ENCODE assay signal across 8 mouse cellular contexts in genomic region chr8:105699488-105700215, GRCm38 (mm10). TPM values are rescaled to one million over a fixed set of nuclear protein-coding genes. Genes with fewer than 3 reads are reported as not detected.
DNase-seq lines count a peak whose midpoint lies in the region; ATAC-seq lines count a peak whose summit lies in the region.
"Had no signal": no experiment of that assay in that cellular context is flagged by ENCODE, and none has a peak within 500 bp of the region (broad histone marks: within the 10 kb centered on the region; RNA-seq: fewer than 3 reads in every experiment).

No protein-coding gene starts in this region.

- no peaks in the 10 kb centered on the region for H3K27me3 ChIP-seq in lung, embryonic 16.5 days (ENCODE audit: control insufficient read depth, insufficient read depth, low read depth, low read length)
- no peaks in the 10 kb centered on the region for H3K27me3 ChIP-seq in forebrain, embryonic 13.5 days
- H3K27me3 ChIP-seq in limb, embryonic 12.5 days = peaks cover 10% of the 10 kb centered on the region
- H3K27me3 ChIP-seq in stomach, embryonic 14.5 days (ENCODE audit: control insufficient read depth, insufficient read depth, low read length) = no peaks in the 10 kb centered on the region

- H3K4me3 ChIP-seq in lung, embryonic 16.5 days (ENCODE audit: low read length) = peak overlapping the region; percentile 83
- peak overlapping the region; percentile 70 for H3K4me3 ChIP-seq in forebrain, embryonic 13.5 days
- H3K4me3 ChIP-seq in limb, embryonic 12.5 days (replicated peaks) = peak overlapping the region; percentile 67
- peak overlapping the region; percentile 67 for H3K4me3 ChIP-seq in stomach, embryonic 14.5 days (ENCODE audit: low read depth, low read length)

- WGBS in lung, embryonic 16.5 days = 82% methylated on average over 11 of the region's 11 CpGs
- 90% methylated on average over 11 of the region's 11 CpGs for WGBS in forebrain, embryonic 13.5 days
- WGBS in limb, embryonic 12.5 days = 86% methylated on average over 11 of the region's 11 CpGs
- 90% methylated on average over 11 of the region's 11 CpGs for WGBS in stomach, embryonic 14.5 days

- H3K4me2 ChIP-seq in lung, embryonic 16.5 days (ENCODE audit: low read depth, low read length) = peak overlapping the region; percentile 93
- peak overlapping the region; percentile 96 for H3K4me2 ChIP-seq in forebrain, embryonic 13.5 days
- peak overlapping the region; percentile 96 for H3K4me2 ChIP-seq in limb, embryonic 12.5 days
- H3K4me2 ChIP-seq in stomach, embryonic 14.5 days (replicated peaks; ENCODE audit: low read depth, low read length) = peak overlapping the region; percentile 84

- no peaks in the 10 kb centered on the region for H3K9me3 ChIP-seq in lung, embryonic 16.5 days (ENCODE audit: control insufficient read depth, low read length)
- no peaks in the 10 kb centered on the region for H3K9me3 ChIP-seq in forebrain, embryonic 13.5 days (replicated peaks)
- H3K9me3 ChIP-seq in limb, embryonic 12.5 days = no peaks in the 10 kb centered on the region
- H3K9me3 ChIP-seq in stomach, embryonic 14.5 days (ENCODE audit: control insufficient read depth, low read depth, low read length) = no peaks in the 10 kb centered on the region

- H3K36me3 ChIP-seq in lung, embryonic 16.5 days (ENCODE audit: control insufficient read depth, insufficient read depth, low read length) = peaks cover 11% of the 10 kb centered on the region
- peaks cover 65% of the 10 kb centered on the region for H3K36me3 ChIP-seq in forebrain, embryonic 13.5 days (ENCODE audit: poor library complexity, severe bottlenecking)
- peaks cover 46% of the 10 kb centered on the region for H3K36me3 ChIP-seq in limb, embryonic 12.5 days
- peaks cover 27% of the 10 kb centered on the region for H3K36me3 ChIP-seq in stomach, embryonic 14.5 days (ENCODE audit: control insufficient read depth, insufficient read depth, low read length)

- no peak overlapping the region for H3K27ac ChIP-seq in lung, embryonic 16.5 days (ENCODE audit: low read length)
- no peak overlapping the region for H3K27ac ChIP-seq in forebrain, embryonic 13.5 days
- no peak overlapping the region for H3K27ac ChIP-seq in limb, embryonic 12.5 days
- H3K27ac ChIP-seq in stomach, embryonic 14.5 days (ENCODE audit: low read length) = no peak overlapping the region

- peaks cover 15% of the 10 kb centered on the region for H3K4me1 ChIP-seq in lung, embryonic 16.5 days (replicated peaks; ENCODE audit: control insufficient read depth, insufficient read depth, low read length)
- H3K4me1 ChIP-seq in forebrain, embryonic 13.5 days = peaks cover 28% of the 10 kb centered on the region
- peaks cover 22% of the 10 kb centered on the region for H3K4me1 ChIP-seq in limb, embryonic 12.5 days (replicated peaks)
- H3K4me1 ChIP-seq in stomach, embryonic 14.5 days (ENCODE audit: control insufficient read depth, insufficient read depth, low read length) = peaks cover 6% of the 10 kb centered on the region

- DNase-seq in lung, postnatal 25 days (ENCODE audit: low spot score) = no peak
- no peak for DNase-seq in gastrocnemius, postnatal 14 days

- no peak for ATAC-seq in lung, embryonic 16.5 days (ENCODE audit: low read depth)
- no peak for ATAC-seq in forebrain, embryonic 13.5 days
- no peak for ATAC-seq in limb, embryonic 12.5 days (ENCODE audit: insufficient number of reproducible peaks, insufficient read depth, low FRiP score, low TSS enrichment, low read depth)
- ATAC-seq in stomach, embryonic 14.5 days (ENCODE audit: insufficient number of reproducible peaks, insufficient read depth, low FRiP score, low read depth) = no peak
- no peak for ATAC-seq in inflammation-experienced regulatory T-cells, adult 6 months

- intact Hi-C loops in gastrocnemius, postnatal 14 days (cut with DNase I; ENCODE audit: low total_unique reads) = no loop called here

- peak overlapping the region; percentile 77 for H3K9ac ChIP-seq in lung, embryonic 16.5 days (ENCODE audit: low read length)
- peak overlapping the region; percentile 80 for H3K9ac ChIP-seq in forebrain, embryonic 13.5 days
- peak overlapping the region; percentile 73 for H3K9ac ChIP-seq in limb, embryonic 12.5 days (replicated peaks)
- H3K9ac ChIP-seq in stomach, embryonic 14.5 days (replicated peaks; ENCODE audit: low read depth, low read length) = no peak overlapping the region; the same call in 1 of the 2 replicates

RNA-seq across cellular contexts. Expression of gene Acd, which starts 1.2 kb away (rescaled TPM):
- polyA plus RNA-seq in lung, embryonic 16.5 days (2015; fragmentation: Nextera tagmentation; extraction: Ambion mirVana) = 69.1 and 71.3 TPM in 2 replicates
- 98.3 and 99.2 TPM in 2 replicates for polyA plus RNA-seq in forebrain, embryonic 13.5 days (2015; fragmentation: Nextera tagmentation; extraction: Ambion mirVana)
- polyA plus RNA-seq in limb, embryonic 12.5 days (2016; fragmentation: Nextera tagmentation; extraction: Ambion mirVana) = 75.3 and 76.7 TPM in 2 replicates
- polyA plus RNA-seq in stomach, embryonic 14.5 days (2014; fragmentation: Nextera tagmentation; extraction: Ambion mirVana) = 59.0 and 63.5 TPM in 2 replicates
- polyA plus RNA-seq in inflammation-experienced regulatory T-cells, adult 6 months (2017; shearing (Covaris generic)) = 10 to 100 TPM; 53.2 to 71.2 (median 54.5) TPM
- 10 to 100 TPM in 1 of 2 experiments, 1 to 10 TPM in 1; 9.2 to 10.3 TPM for total RNA-seq in gastrocnemius, postnatal 14 days (2021)

RNA-seq across cellular contexts. Expression of gene Pard6a, which starts 1.3 kb away (rescaled TPM):
- polyA plus RNA-seq in lung, embryonic 16.5 days (2015; fragmentation: Nextera tagmentation; extraction: Ambion mirVana) = 15.2 and 17.6 TPM in 2 replicates
- 42.1 and 43.6 TPM in 2 replicates for polyA plus RNA-seq in forebrain, embryonic 13.5 days (2015; fragmentation: Nextera tagmentation; extraction: Ambion mirVana)
- 14.6 and 16.1 TPM in 2 replicates for polyA plus RNA-seq in limb, embryonic 12.5 days (2016; fragmentation: Nextera tagmentation; extraction: Ambion mirVana)
- 15.9 and 18.0 TPM in 2 replicates for polyA plus RNA-seq in stomach, embryonic 14.5 days (2014; fragmentation: Nextera tagmentation; extraction: Ambion mirVana)
- 10 to 100 TPM in 1 of 3 experiments, 1 to 10 TPM in 2; 7.2 to 11.0 (median 9.0) TPM for polyA plus RNA-seq in inflammation-experienced regulatory T-cells, adult 6 months (2017; shearing (Covaris generic))
- 1 to 10 TPM; 5.2 to 7.0 TPM for total RNA-seq in gastrocnemius, postnatal 14 days (2021)

RNA-seq across cellular contexts. Expression of gene 4933405L10Rik, which starts 7.8 kb away (rescaled TPM):
- 0.19 TPM in 1 of 2 replicates, not detected in the other for polyA plus RNA-seq in lung, embryonic 16.5 days (2015; fragmentation: Nextera tagmentation; extraction: Ambion mirVana)
- 0.19 TPM in 1 of 2 replicates, not detected in the other for polyA plus RNA-seq in forebrain, embryonic 13.5 days (2015; fragmentation: Nextera tagmentation; extraction: Ambion mirVana)
- 0.25 TPM in 1 of 2 replicates, not detected in the other for polyA plus RNA-seq in limb, embryonic 12.5 days (2016; fragmentation: Nextera tagmentation; extraction: Ambion mirVana)
- not detected in 2 replicates for polyA plus RNA-seq in stomach, embryonic 14.5 days (2014; fragmentation: Nextera tagmentation; extraction: Ambion mirVana)
- not detected for polyA plus RNA-seq in inflammation-experienced regulatory T-cells, adult 6 months (2017; shearing (Covaris generic))
- not detected for total RNA-seq in gastrocnemius, postnatal 14 days (2021)
- total RNA-seq: adrenal gland, postnatal 14 days had no signal

RNA-seq across cellular contexts. Expression of gene Enkd1, which starts 8.4 kb away (rescaled TPM):
- 23.0 and 27.0 TPM in 2 replicates for polyA plus RNA-seq in lung, embryonic 16.5 days (2015; fragmentation: Nextera tagmentation; extraction: Ambion mirVana)
- 27.4 and 29.5 TPM in 2 replicates for polyA plus RNA-seq in forebrain, embryonic 13.5 days (2015; fragmentation: Nextera tagmentation; extraction: Ambion mirVana)
- polyA plus RNA-seq in limb, embryonic 12.5 days (2016; fragmentation: Nextera tagmentation; extraction: Ambion mirVana) = 34.9 and 35.9 TPM in 2 replicates
- 22.5 and 26.5 TPM in 2 replicates for polyA plus RNA-seq in stomach, embryonic 14.5 days (2014; fragmentation: Nextera tagmentation; extraction: Ambion mirVana)
- polyA plus RNA-seq in inflammation-experienced regulatory T-cells, adult 6 months (2017; shearing (Covaris generic)) = 1 to 10 TPM; 1.3 to 2.9 (median 1.9) TPM
- 1 to 10 TPM; 1.6 to 1.7 TPM for total RNA-seq in gastrocnemius, postnatal 14 days (2021)

RNA-seq across cellular contexts. Expression of gene Carmil2, which starts 13.6 kb away (rescaled TPM):
- polyA plus RNA-seq in lung, embryonic 16.5 days (2015; fragmentation: Nextera tagmentation; extraction: Ambion mirVana) = 0.58 and 0.79 TPM in 2 replicates
- 5.9 and 6.4 TPM in 2 replicates for polyA plus RNA-seq in forebrain, embryonic 13.5 days (2015; fragmentation: Nextera tagmentation; extraction: Ambion mirVana)
- polyA plus RNA-seq in limb, embryonic 12.5 days (2016; fragmentation: Nextera tagmentation; extraction: Ambion mirVana) = 0.58 and 0.59 TPM in 2 replicates
- polyA plus RNA-seq in stomach, embryonic 14.5 days (2014; fragmentation: Nextera tagmentation; extraction: Ambion mirVana) = 1.0 and 1.1 TPM in 2 replicates
- 1 to 10 TPM; 4.6 to 6.8 (median 6.6) TPM for polyA plus RNA-seq in inflammation-experienced regulatory T-cells, adult 6 months (2017; shearing (Covaris generic))
- total RNA-seq in gastrocnemius, postnatal 14 days (2021) = under 1 TPM; 0.18 to 0.35 TPM
